Mouse (Mus musculus): ENCODE data around the gene Ociad2. TPM values are rescaled to one million over a fixed set of nuclear protein-coding genes. Genes with fewer than 3 reads are reported as not detected.

Ociad2 gene
- total and polyA plus RNA-seq, 2 experiments from 2014 or later, result 12.7 to 30.6 TPM

DNA sequence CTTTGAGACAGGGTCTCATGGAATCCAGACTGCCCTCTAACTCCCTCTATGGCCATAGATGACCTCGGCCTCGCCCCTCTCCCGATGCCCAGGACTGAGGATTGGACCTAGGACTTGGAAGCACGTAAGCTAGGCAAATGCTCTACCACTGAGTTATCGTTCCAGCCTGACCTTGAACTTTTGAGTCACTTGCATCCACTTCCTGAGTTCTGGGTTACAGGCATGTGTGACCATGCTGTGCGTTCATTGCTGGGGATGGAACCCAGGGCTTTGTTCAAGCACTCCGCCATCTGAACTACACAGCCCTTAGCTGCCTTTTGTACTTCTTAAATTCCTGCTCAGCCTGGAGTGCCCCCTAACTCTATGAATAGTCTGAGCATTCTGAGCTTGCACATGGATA, 35.7 kb upstream of the Ociad2 start:
- 89% methylated on average over 7 of the region's 7 CpGs for whole genome bisulfite sequencing
- H3K27ac ChIP-seq (ENCODE audit: low read depth, low read length), result no peak overlapping the region
- H3K4me2 ChIP-seq (ENCODE audit: low read depth), result no peak overlapping the region
- H3K27me3 ChIP-seq (ENCODE audit: insufficient read depth, low read length), result no peaks in the 10 kb centered on the region
- no peak overlapping the region for H3K4me3 ChIP-seq (ENCODE audit: low read depth, low read length)
- no peak for TF ChIP-seq CTCF (IDR thresholded peaks at IDR 0.05; ENCODE audit: low read depth)
- H3K9me3 ChIP-seq (ENCODE audit: low read length), result no peaks in the 10 kb centered on the region
- DNase-seq (no peak), ATAC-seq (no peak)
- no peak overlapping the region for H3K9ac ChIP-seq
- H3K4me1 ChIP-seq (ENCODE audit: insufficient read depth), result no peaks in the 10 kb centered on the region
- H3K36me3 ChIP-seq (ENCODE audit: insufficient read depth), result no peaks in the 10 kb centered on the region

DNA sequence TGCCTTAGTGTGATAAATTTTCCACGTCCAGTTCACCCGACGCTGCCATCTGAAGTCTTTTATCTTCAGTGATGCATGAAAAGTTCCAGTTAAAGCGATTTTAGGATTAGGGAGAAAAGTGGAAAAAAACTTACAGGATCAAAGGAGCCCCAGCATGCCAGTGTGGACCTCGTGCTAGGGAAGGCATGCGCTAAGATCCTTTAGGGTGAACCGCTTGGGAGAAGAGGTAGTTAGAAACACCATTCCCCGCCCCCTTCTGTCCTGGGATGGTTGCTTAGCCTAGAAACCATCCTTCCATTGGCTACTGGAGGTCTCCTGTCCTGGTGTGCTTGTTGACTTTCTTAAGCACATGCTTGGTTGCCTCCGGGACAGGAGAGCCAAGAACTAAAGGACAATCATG, 35.2 kb upstream of the Ociad2 start:
- H3K4me2 ChIP-seq (ENCODE audit: low read depth), result no peak overlapping the region
- H3K27me3 ChIP-seq (ENCODE audit: insufficient read depth, low read length), result no peaks in the 10 kb centered on the region
- no peak for TF ChIP-seq CTCF (IDR thresholded peaks at IDR 0.05; ENCODE audit: low read depth)
- H3K27ac ChIP-seq (ENCODE audit: low read depth, low read length), result no peak overlapping the region
- no peak for DNase-seq
- ATAC-seq, result no peak
- no peaks in the 10 kb centered on the region for H3K9me3 ChIP-seq (ENCODE audit: low read length)
- no peak overlapping the region for H3K9ac ChIP-seq
- no peaks in the 10 kb centered on the region for H3K36me3 ChIP-seq (ENCODE audit: insufficient read depth)
- H3K4me3 ChIP-seq (ENCODE audit: low read depth, low read length), result no peak overlapping the region
- no peaks in the 10 kb centered on the region for H3K4me1 ChIP-seq (ENCODE audit: insufficient read depth)
- WGBS, result 50% methylated on average over 9 of the region's 9 CpGs

DNA sequence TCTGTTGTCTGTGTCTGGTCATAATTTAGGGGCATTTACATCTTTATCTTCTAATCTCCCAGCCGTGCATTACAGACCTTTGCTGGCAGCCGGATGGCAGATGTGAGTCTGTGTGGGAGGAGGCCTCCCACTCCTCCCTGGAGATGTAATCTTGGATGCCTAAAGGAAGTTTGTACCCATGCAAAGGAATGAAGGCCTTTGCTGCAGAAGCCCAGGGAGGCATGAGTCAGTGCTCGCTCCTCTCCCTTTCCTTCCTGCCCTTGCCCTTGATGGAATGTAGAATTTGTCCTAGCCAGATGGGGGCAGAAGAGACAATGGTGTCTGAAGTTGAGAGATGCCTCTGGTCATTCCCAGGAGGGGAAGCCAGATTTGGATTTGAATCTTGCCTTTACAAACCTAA, 32.4 kb upstream of the Ociad2 start:
- Histone ChIP-seq H3K9me3 (ENCODE audit: low read length) (no peaks in the 10 kb centered on the region), H3K27me3 (ENCODE audit: insufficient read depth, low read length) (no peaks in the 10 kb centered on the region), H3K4me1 (ENCODE audit: insufficient read depth) (no peaks in the 10 kb centered on the region), H3K9ac (no peak overlapping the region), H3K36me3 (ENCODE audit: insufficient read depth) (no peaks in the 10 kb centered on the region), H3K27ac (ENCODE audit: low read depth, low read length) (no peak overlapping the region), H3K4me2 (ENCODE audit: low read depth) (no peak overlapping the region), H3K4me3 (ENCODE audit: low read depth, low read length) (no peak overlapping the region)
- no peak for TF ChIP-seq CTCF (IDR thresholded peaks at IDR 0.05; ENCODE audit: low read depth)
- DNase-seq (no peak), ATAC-seq (no peak)
- WGBS, result 67% methylated on average over 3 of the region's 3 CpGs

DNA sequence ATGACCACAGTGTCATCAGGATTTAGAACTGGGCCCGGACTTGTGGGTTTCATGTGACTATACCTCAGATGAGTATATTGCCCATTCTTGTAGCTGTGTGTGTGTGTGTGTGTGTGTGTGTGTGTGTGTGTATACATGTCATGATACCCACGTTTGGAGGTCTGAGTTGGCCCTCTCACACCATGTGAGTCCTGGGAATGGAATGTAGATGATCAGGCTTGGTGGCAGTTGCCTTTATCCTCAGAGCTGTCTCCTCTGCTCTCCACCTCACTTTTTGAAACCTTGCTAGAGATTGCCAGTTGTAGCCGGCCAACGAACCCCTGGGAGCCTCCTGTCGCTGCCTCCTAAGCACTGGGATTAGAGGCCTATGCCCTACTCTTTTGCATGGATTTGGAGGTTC, 31.8 kb upstream of the Ociad2 start:
- Histone ChIP-seq H3K9me3 (ENCODE audit: low read length) (no peaks in the 10 kb centered on the region), H3K27ac (ENCODE audit: low read depth, low read length) (no peak overlapping the region), H3K4me2 (ENCODE audit: low read depth) (no peak overlapping the region), H3K27me3 (ENCODE audit: insufficient read depth, low read length) (no peaks in the 10 kb centered on the region), H3K4me3 (ENCODE audit: low read depth, low read length) (no peak overlapping the region), H3K4me1 (ENCODE audit: insufficient read depth) (no peaks in the 10 kb centered on the region), H3K9ac (no peak overlapping the region), H3K36me3 (ENCODE audit: insufficient read depth) (no peaks in the 10 kb centered on the region)
- ATAC-seq (no peak), DNase-seq (no peak)
- WGBS, result 85% methylated on average over 5 of the region's 5 CpGs
- TF ChIP-seq CTCF (IDR thresholded peaks at IDR 0.05; ENCODE audit: low read depth), result no peak

- Histone ChIP-seq H3K9ac (no peak overlapping the region), H3K27me3 (ENCODE audit: insufficient read depth, low read length) (no peaks in the 10 kb centered on the region), H3K27ac (ENCODE audit: low read depth, low read length) (no peak overlapping the region), H3K4me1 (ENCODE audit: insufficient read depth) (no peaks in the 10 kb centered on the region), H3K4me3 (ENCODE audit: low read depth, low read length) (no peak overlapping the region), H3K36me3 (ENCODE audit: insufficient read depth) (no peaks in the 10 kb centered on the region), H3K4me2 (ENCODE audit: low read depth) (no peak overlapping the region), H3K9me3 (ENCODE audit: low read length) (no peaks in the 10 kb centered on the region)
- ATAC-seq (no peak), DNase-seq (no peak)
- WGBS, result 47% methylated on average over 3 of the region's 3 CpGs
- TF ChIP-seq CTCF (IDR thresholded peaks at IDR 0.05; ENCODE audit: low read depth), result no peak
Measured at GRCm38 (mm10) chr5:73369731-73370130, 28.9 kb upstream of the Ociad2 start.

GRCm38 (mm10) chr5:73368845-73369447, 28.1 kb upstream of the Ociad2 start:
- Histone ChIP-seq H3K27ac (ENCODE audit: low read depth, low read length) (no peak overlapping the region), H3K27me3 (ENCODE audit: insufficient read depth, low read length) (no peaks in the 10 kb centered on the region), H3K36me3 (ENCODE audit: insufficient read depth) (no peaks in the 10 kb centered on the region), H3K9ac (no peak overlapping the region), H3K4me3 (ENCODE audit: low read depth, low read length) (no peak overlapping the region), H3K9me3 (ENCODE audit: low read length) (no peaks in the 10 kb centered on the region), H3K4me2 (ENCODE audit: low read depth) (no peak overlapping the region), H3K4me1 (ENCODE audit: insufficient read depth) (no peaks in the 10 kb centered on the region)
- no peak for DNase-seq
- TF ChIP-seq CTCF (IDR thresholded peaks at IDR 0.05; ENCODE audit: low read depth), result no peak
- WGBS, result 49% methylated on average over 10 of the region's 10 CpGs
- no peak for ATAC-seq

DNA sequence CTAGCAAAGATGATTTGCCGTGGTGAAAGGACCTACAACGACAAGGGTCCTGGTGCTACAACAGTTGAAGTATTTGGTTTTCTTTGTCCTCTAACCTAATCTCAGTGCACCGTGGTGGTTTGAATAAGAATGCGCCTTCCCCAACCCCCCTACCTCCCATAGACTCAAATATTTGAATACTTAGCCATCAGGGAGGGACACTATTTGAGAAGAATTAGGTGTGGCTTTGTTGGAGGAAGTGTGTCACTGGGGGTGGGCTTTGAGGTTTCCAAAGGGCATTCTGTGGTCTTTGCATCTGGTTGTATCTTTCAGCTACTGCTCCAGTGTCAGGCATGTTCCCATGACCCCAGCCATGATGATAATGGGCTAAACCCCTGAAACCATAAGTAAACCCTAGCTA, 27.1 kb upstream of the Ociad2 start:
- no peak overlapping the region for H3K4me3 ChIP-seq (ENCODE audit: low read depth, low read length)
- no peak for TF ChIP-seq CTCF (IDR thresholded peaks at IDR 0.05; ENCODE audit: low read depth)
- no peak for DNase-seq
- H3K4me1 ChIP-seq (ENCODE audit: insufficient read depth), result no peaks in the 10 kb centered on the region
- no peak overlapping the region for H3K27ac ChIP-seq (ENCODE audit: low read depth, low read length)
- H3K36me3 ChIP-seq (ENCODE audit: insufficient read depth), result no peaks in the 10 kb centered on the region
- no peaks in the 10 kb centered on the region for H3K9me3 ChIP-seq (ENCODE audit: low read length)
- no peak for ATAC-seq
- H3K4me2 ChIP-seq (ENCODE audit: low read depth), result no peak overlapping the region
- no peak overlapping the region for H3K9ac ChIP-seq
- H3K27me3 ChIP-seq (ENCODE audit: insufficient read depth, low read length), result no peaks in the 10 kb centered on the region
- 77% methylated on average over 4 of the region's 4 CpGs for WGBS

Data from forebrain, postnatal 0 days (tissue).